Mouse (Mus musculus) liver, postnatal 0 days (tissue): Measurements from ENCODE around the gene Elk3. TPM values are rescaled to one million over a fixed set of nuclear protein-coding genes. Genes with fewer than 3 reads are reported as not detected.
"Not testable (repeated sequence)": the region's sequence is repeated elsewhere in the genome, so short reads cannot be mapped to it uniquely, and the experiment has no call there.

Source experiments
- ATAC-seq: fragments of 200-750 bp; cut with Nextera tagmentation; 2 replicates; pipeline ENCODE4 v1.8.0; 2017; ENCODE audit warnings: mild to moderate bottlenecking, moderate library complexity
- DNase-seq: peaks from one replicate; pipeline ENCODE4 v3.0.0-alpha.2; 2016
- H3K27ac ChIP-seq: fragments of 300-500 bp; sonication (generic); 2 replicates; pipeline ENCODE4 v1.5.1; 2014; ENCODE audit warnings: antibody characterized with exemption, moderate library complexity, mild to moderate bottlenecking, low read depth
- H3K27me3 ChIP-seq: fragments of 300-500 bp; sonication (generic); 2 replicates; pipeline ENCODE4 v1.6.1; 2014; ENCODE audit warnings: low read length, control low read depth, mixed read lengths; ENCODE audit not compliant: insufficient read depth
- H3K36me3 ChIP-seq: fragments of 300-500 bp; sonication (generic); replicated peaks from 2 replicates; pipeline ENCODE4 v1.6.1; 2014; ENCODE audit warnings: mild to moderate bottlenecking, control low read depth, low read length, moderate library complexity, mixed read lengths; ENCODE audit not compliant: insufficient read depth
- H3K4me1 ChIP-seq: fragments of 300-500 bp; sonication (generic); 2 replicates; pipeline ENCODE4 v1.6.1; 2014; ENCODE audit warnings: antibody characterized with exemption, mild to moderate bottlenecking, control low read depth; ENCODE audit not compliant: insufficient read depth
- H3K4me2 ChIP-seq: fragments of 300-500 bp; sonication (generic); 2 replicates; pipeline ENCODE4 v1.6.1; 2014; ENCODE audit warnings: low read depth, mild to moderate bottlenecking, low read length, moderate library complexity, mixed read lengths
- H3K4me3 ChIP-seq: fragments of 300-500 bp; sonication (generic); 2 replicates; pipeline ENCODE4 v1.5.1; 2014; ENCODE audit warnings: low read depth, low read length
- H3K9ac ChIP-seq: fragments of 300-500 bp; sonication (generic); replicated peaks from 2 replicates; pipeline ENCODE4 v1.6.1; 2014; ENCODE audit warnings: mild to moderate bottlenecking, moderate library complexity
- H3K9me3 ChIP-seq: fragments of 300-500 bp; sonication (generic); 2 replicates; pipeline ENCODE4 v1.6.1; 2016; ENCODE audit warnings: mild to moderate bottlenecking, control low read depth, low read length, mixed read lengths
- CTCF ChIP-seq: sonication (generic); IDR thresholded peaks from 2 replicates; pipeline ENCODE4 v1.5.1; 2016; ENCODE audit warnings: antibody characterized with exemption, low read depth
- EP300 ChIP-seq: IDR thresholded peaks from 2 replicates; pipeline ENCODE4 v1.6.1; 2016; ENCODE audit warnings: antibody characterized with exemption, low read depth, mild to moderate bottlenecking
- WGBS: fragments of 180-500 bp; shearing (Covaris S2); extraction: QIAGEN DNeasy Blood & Tissue Kit; methylation state at CpG from one replicate; pipeline ENCODE4 v1.1.7; 2014; ENCODE audit not compliant: insufficient replicate concordance; 5-methylcytosine and 5-hydroxymethylcytosine counted together
- polyA plus RNA-seq: library from polyadenylated mRNA; unstranded; fragments of >200 nt; fragmentation: Nextera tagmentation; extraction: Ambion mirVana; gene quantifications from 2 replicates; pipeline ENCODE4 v1.2.1, GENCODE M21; 2015

Elk3 gene
- polyA plus RNA-seq, result 6.2 and 7.9 TPM in 2 replicates

DNA sequence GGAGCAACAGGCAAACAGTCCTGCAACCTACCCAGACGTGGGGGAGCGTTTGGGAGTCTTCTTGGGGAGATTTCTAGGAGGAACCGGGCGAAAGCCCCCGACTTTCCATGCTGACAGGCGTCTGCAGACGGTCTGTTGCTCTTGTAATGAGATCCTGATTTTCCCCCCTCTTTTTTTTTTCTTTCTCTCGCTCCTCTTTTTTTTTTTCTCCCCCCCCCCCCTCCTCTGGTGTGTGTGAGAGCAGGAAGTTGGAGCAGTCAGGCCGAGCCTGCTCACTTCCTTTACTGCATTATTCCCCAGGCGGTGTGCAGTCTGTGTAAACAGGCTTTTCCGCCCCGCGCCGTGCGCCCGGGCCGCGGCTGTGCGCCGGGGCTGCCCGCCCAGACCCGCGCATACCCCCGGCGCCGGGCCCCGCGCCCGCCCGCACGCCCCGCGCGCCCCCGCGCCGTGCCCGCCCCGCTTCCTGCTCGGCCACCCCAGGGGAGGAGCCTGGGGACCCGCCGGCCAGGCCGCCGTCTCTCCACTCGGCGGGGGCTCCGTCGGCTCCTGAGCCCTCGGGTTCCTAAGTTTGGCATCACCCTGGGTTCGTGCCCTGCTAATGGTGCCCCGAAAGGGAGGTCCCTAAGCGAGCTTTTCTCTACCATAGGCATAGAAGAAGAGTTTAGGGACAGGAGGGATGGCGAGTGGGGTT is at the start of gene Elk3:
Gene Elk3 (minus strand): TSS at position 415 of the 691 bp plus-strand sequence.
- no peak for TF ChIP-seq CTCF
- TF ChIP-seq EP300, result no peak
- H3K4me3 ChIP-seq, result peak within 1 kb of the TSS; percentile 68
- no peaks in the 10 kb centered on the region for H3K36me3 ChIP-seq
- H3K4me1 ChIP-seq, result 0 out of 2 replicates have a peak, but pooled peaks cover 2% of the 10 kb centered on the region
- peak within 1 kb of the TSS; percentile 86 for H3K4me2 ChIP-seq
- peaks cover 28% of the 10 kb centered on the region for H3K27me3 ChIP-seq
- 4% methylated on average over 51 of the region's 53 CpGs for WGBS
- H3K9me3 ChIP-seq, result 0 out of 2 replicates have a peak, but pooled peaks cover 2% of the 10 kb centered on the region
- H3K9ac ChIP-seq, result peak within 1 kb of the TSS; percentile 70
- ATAC-seq (peak; percentile 73), DNase-seq (peak; percentile 49)
- H3K27ac ChIP-seq, result peak within 1 kb of the TSS; percentile 84

DNA sequence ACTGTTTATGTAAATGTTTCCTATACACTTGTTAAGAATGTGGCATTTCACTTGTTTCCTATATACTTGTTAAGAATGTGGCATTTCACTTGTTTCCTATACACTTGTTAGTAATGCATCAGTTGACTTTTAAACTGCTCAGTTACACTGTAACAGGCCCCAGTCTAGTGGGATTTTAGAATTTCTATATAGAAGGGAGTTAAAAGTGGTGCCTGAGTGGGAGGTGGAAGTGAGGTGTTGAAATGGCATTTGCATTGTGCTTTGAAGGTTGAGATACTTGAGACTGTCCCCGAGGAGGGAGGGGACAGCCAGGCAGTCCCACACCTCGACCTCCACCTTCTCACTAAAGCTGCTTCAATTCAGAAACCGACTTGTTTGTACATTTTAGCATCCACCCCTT is 49.7 kb upstream of the Elk3 start:
- 32% methylated on average over 3 of the region's 3 CpGs for WGBS
- Histone ChIP-seq H3K36me3 (no peaks in the 10 kb centered on the region), H3K4me1 (peaks cover 2% of the 10 kb centered on the region), H3K4me3 (no peak overlapping the region), H3K9ac (no peak overlapping the region), H3K27ac (no peak overlapping the region), H3K27me3 (no peaks in the 10 kb centered on the region), H3K4me2 (no peak overlapping the region), H3K9me3 (no peaks in the 10 kb centered on the region)
- ATAC-seq (no peak), DNase-seq (no peak)
- no peak for TF ChIP-seq EP300
- TF ChIP-seq CTCF, result no peak

GRCm38 (mm10) chr10:93360190-93360589 is 49.3 kb upstream of the Elk3 start:
- not testable (repeated sequence) for H3K36me3 ChIP-seq, H3K27me3 ChIP-seq, H3K4me2 ChIP-seq, ATAC-seq, DNase-seq, H3K4me1 ChIP-seq, H3K4me3 ChIP-seq, H3K27ac ChIP-seq, H3K9ac ChIP-seq, H3K9me3 ChIP-seq
- 64% methylated on average over 4 of the region's 4 CpGs for WGBS

- Histone ChIP-seq H3K9me3 (no peaks in the 10 kb centered on the region), H3K4me2 (no peak overlapping the region), H3K27me3 (no peaks in the 10 kb centered on the region), H3K27ac (no peak overlapping the region), H3K4me1 (no peaks in the 10 kb centered on the region; the same call in 1 of the 2 replicates), H3K36me3 (no peaks in the 10 kb centered on the region), H3K4me3 (no peak overlapping the region), H3K9ac (no peak overlapping the region)
- DNase-seq (no peak), ATAC-seq (no peak)
- WGBS, result 66% methylated on average over 7 of the region's 7 CpGs
- TF ChIP-seq CTCF, result no peak
Measured at GRCm38 (mm10) chr10:93359339-93359863, 48.5 kb upstream of the Elk3 start.

GRCm38 (mm10) chr10:93358878-93359277 is 47.9 kb upstream of the Elk3 start:
- H3K9me3 ChIP-seq, result no peaks in the 10 kb centered on the region
- H3K9ac ChIP-seq, result no peak overlapping the region
- H3K36me3 ChIP-seq, result no peaks in the 10 kb centered on the region
- no peak overlapping the region for H3K4me3 ChIP-seq
- ATAC-seq (no peak), DNase-seq (no peak)
- H3K4me1 ChIP-seq, result no peaks in the 10 kb centered on the region; the same call in 1 of the 2 replicates
- TF ChIP-seq EP300 (no peak), CTCF (no peak)
- no peak overlapping the region for H3K4me2 ChIP-seq
- 61% methylated on average over 4 of the region's 4 CpGs for WGBS
- H3K27ac ChIP-seq, result no peak overlapping the region
- no peaks in the 10 kb centered on the region for H3K27me3 ChIP-seq

- Histone ChIP-seq H3K4me1 (no peaks in the 10 kb centered on the region; the same call in 1 of the 2 replicates), H3K27me3 (no peaks in the 10 kb centered on the region), H3K4me2 (no peak overlapping the region), H3K36me3 (no peaks in the 10 kb centered on the region), H3K4me3 (no peak overlapping the region), H3K27ac (no peak overlapping the region), H3K9me3 (no peaks in the 10 kb centered on the region), H3K9ac (no peak overlapping the region)
- 76% methylated on average over 5 of the region's 5 CpGs for WGBS
- no peak for TF ChIP-seq EP300
- TF ChIP-seq CTCF, result no peak
- no peak for DNase-seq
- no peak for ATAC-seq
Measured at GRCm38 (mm10) chr10:93357162-93357561, 46.2 kb upstream of the Elk3 start.
